Mouse (Mus musculus): ENCODE measurements at regions not wholly inside any gene's neighbourhood (a gene's known extent, or its start where the extent isn't known, plus 50 kb on each side); places are given as distances from the start of the nearest gene placed in this dataset.

DNA sequence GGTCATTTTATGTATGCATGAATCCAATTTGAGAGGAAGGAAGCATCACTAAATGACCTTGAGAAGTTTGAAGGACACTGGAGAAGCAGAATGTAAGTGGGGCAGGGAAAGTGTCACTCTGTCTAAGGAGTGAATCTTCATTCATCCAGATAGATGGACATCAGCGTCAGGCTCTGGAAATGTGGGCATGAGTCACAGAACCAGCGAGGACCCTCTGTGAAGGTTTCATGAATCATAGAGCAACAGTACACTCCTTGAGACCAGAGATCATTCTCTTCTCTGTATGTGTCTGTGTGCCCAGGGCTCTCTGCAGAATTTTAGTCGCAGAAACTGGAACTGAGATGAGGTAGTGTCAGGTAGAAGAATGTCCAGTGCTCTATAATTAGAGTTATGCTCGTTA, 62.4 kb upstream of the Lypd6 start:
- in situ Hi-C loops (cut with MboI; ENCODE audit: low pct_unique_long_range_greater_than_20kb), result no loop called here
- CTCF ChIA-PET, result interaction anchor here (1.3 kb wide), 1 partner anchor 9 kb away, joined by 3 read pairs; no protein-coding TSS in a partner anchor
- no peak for DNase-seq (ENCODE audit: low read depth, low spot score)

DNA sequence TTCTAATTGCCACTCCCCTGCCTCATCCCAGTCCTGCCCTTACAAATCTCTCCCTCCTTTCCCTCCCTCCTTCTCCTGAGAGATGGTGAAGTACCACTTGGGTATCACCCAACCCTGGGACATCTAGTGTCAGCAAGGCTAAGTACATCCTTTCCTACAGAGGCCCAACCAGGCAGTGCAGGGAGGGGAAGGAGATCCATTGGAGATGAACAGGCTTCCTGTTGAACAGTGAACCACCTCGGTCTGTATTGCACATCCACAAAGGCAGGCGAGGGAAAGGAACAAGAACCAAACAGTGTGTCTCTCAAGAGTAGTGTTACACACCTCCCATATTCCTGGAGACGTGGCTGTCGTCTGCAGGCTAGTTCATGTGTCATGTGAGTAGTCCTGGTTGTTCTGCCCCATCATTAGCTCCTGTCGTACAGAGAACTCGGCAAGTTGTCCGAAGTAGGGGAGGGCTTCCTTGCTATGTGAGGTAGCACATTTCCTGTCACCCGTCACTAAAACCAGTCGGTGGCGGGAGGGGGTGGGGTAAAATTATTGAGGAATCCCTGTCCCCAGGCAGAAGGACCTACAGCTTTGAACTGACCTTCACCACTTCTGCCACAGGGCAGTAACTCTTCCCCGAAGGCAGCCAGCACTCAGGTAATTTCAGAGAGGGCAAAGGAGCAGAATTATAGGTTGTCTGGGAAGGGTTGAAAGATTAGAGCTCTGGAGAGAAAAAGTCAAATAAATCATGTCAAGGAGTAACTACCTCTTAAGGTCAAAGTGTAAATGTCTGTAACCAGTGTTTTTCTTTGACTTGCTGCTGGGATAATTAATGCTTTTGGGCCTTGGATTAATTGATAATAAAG, 61.3 kb upstream of the Lypd6 start:
- POLR2A ChIA-PET, result no interaction called here
- TF ChIP-seq CTCF (IDR thresholded peaks at IDR 0.05), result no peak
- CTCF ChIA-PET, result no interaction called here
- DNase-seq (ENCODE audit: low read depth, low spot score), result no peak
- H3K27me3 ChIP-seq, result peaks cover 4% of the 10 kb centered on the region
- no peak for ATAC-seq
- in situ Hi-C loops (cut with MboI; ENCODE audit: low pct_unique_long_range_greater_than_20kb), result no loop called here

More for the DNA sequence above, 62.4 kb upstream of the Lypd6 start:
- POLR2A ChIA-PET, result no interaction called here
- ATAC-seq, result no peak
- no peak for TF ChIP-seq CTCF (IDR thresholded peaks at IDR 0.05)
- H3K27me3 ChIP-seq, result no peaks in the 10 kb centered on the region

DNA sequence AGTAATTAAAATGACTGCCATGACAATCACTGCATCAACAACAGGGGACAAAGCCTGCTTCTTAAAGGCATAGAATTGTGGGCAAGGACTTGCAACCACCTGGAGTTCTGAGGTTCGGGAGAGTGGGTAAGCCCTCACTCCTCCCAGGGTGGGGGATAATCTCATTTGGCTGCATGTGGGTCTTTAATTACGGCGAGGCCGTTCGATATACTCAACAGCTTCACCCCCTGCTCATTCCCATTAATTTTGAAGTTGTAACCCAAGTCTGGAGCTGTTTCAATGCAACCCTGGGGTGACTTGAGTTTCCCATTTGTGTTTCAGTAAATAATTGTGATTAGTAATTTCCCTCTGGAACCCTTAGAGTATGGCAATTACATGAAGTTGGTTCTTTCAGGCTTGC, 57.9 kb upstream of the Lypd6 start:
- ChIA-PET POLR2A (no interaction called here), CTCF (interaction anchor here (1.1 kb wide), 1 partner anchor 61 kb away, joined by 3 read pairs; no protein-coding TSS in a partner anchor)
- no peak for TF ChIP-seq CTCF (IDR thresholded peaks at IDR 0.05)
- ATAC-seq (no peak), DNase-seq (ENCODE audit: low read depth, low spot score) (no peak)
- in situ Hi-C loops (cut with MboI; ENCODE audit: low pct_unique_long_range_greater_than_20kb), result no loop called here
- H3K27me3 ChIP-seq, result peaks cover 4% of the 10 kb centered on the region

DNA sequence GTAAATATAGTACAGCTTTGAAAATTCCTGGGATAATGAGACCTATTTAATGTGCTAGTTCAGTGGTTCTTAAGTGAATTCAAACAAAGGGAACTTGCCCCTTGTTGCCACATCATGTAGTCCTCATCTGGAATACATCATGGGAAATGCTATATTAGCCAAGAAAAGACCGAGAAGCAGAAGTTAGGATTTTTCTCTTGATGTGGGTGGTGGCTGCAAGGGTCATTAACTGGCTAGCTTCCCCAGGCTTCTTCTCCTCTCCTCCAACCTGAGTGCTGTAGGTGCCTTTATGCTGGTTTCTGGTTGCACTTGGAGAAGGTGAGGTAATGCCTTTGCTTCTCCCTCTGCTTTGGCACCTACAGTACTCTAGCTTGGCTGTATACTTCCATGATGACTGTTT, 55.8 kb upstream of the Lypd6 start:
- ATAC-seq (no peak), DNase-seq (ENCODE audit: low read depth, low spot score) (no peak)
- CTCF ChIA-PET, result interaction anchor here (1.1 to 1.7 kb wide), 2 partner anchors 9 to 14 kb away, joined by 4 to 5 read pairs; no protein-coding TSS in a partner anchor
- TF ChIP-seq CTCF (IDR thresholded peaks at IDR 0.05), result no peak
- peaks cover 10% of the 10 kb centered on the region for H3K27me3 ChIP-seq
- in situ Hi-C loops (cut with MboI; ENCODE audit: low pct_unique_long_range_greater_than_20kb), result no loop called here
- POLR2A ChIA-PET, result no interaction called here

DNA sequence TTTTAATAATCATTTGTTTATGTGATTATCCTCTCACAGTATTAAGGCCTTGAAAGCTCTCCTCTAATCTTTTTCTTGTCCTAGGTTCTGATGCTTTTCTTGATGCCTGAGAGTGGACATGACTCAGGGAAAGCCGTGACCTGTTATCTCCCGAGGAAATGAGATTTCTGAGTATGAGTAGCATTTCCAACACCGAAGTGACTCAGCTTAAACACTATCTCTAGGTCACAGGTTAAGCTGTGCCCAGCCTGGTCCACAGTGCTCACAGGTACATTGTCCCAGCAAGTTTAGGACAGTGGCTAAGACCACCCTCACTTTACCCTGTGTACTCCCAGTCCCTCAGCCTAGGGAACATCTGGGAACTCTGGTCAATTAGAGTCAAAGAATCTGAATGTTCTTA, 53.9 kb upstream of the Lypd6 start:
- CTCF ChIA-PET, result interaction anchor here (1.4 kb wide), 1 partner anchor 13 kb away, joined by 4 read pairs; no protein-coding TSS in a partner anchor
- no peak for TF ChIP-seq CTCF (IDR thresholded peaks at IDR 0.05)
- peaks cover 10% of the 10 kb centered on the region for H3K27me3 ChIP-seq
- POLR2A ChIA-PET, result no interaction called here
- in situ Hi-C loops (cut with MboI; ENCODE audit: low pct_unique_long_range_greater_than_20kb), result no loop called here
- ATAC-seq, result no peak
- DNase-seq (ENCODE audit: low read depth, low spot score), result no peak

DNA sequence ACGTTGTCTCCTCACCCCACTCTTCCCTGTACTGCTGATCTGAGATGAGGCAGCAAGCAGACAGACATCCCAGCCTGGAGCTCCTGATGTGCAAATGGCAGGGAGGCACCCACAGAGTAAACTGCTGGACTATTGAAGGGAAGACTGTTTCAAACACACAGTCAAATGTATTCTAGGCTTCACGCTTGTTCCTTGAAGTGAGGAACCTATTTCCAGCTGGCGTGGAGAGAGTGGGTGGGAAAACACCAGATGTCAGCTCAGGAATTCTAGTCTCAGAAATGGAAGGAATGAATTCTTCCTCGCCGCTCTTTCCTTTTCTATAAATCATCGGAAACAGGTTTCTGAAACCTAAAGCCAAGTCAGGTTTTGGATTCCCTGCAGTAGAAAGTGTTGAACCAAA, 53.0 kb upstream of the Lypd6 start:
- in situ Hi-C loops (cut with MboI; ENCODE audit: low pct_unique_long_range_greater_than_20kb), result no loop called here
- DNase-seq (ENCODE audit: low read depth, low spot score) (no peak), ATAC-seq (no peak)
- ChIA-PET CTCF (interaction anchor here (1.2 kb wide), 1 partner anchor 10 kb away, joined by 3 read pairs; no protein-coding TSS in a partner anchor), POLR2A (no interaction called here)
- TF ChIP-seq CTCF (IDR thresholded peaks at IDR 0.05), result no peak
- peaks cover 10% of the 10 kb centered on the region for H3K27me3 ChIP-seq

DNA sequence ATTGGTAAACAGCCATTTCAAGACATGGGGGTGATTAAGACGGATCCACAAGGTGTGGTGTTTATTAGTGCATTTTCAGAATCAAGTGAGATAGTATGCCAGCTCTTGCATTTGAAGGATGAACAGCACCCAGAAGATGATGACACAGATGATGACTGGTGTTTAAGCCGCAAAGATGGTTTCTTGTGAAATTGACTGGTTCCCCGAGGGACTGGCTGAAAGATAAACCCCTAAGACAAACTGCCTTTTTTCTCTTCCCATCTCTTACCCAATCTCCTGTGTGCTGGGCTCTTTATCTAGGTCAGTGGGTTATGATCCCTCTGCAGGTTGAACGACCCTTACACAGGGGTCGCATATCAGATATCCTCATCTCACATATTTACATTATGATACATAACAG, 52.3 kb upstream of the Lypd6 start:
- in situ Hi-C loops (cut with MboI; ENCODE audit: low pct_unique_long_range_greater_than_20kb), result no loop called here
- no peak for ATAC-seq
- no peak for DNase-seq (ENCODE audit: low read depth, low spot score)
- ChIA-PET CTCF (interaction anchor here (1.2 kb wide), 1 partner anchor 10 kb away, joined by 3 read pairs; no protein-coding TSS in a partner anchor), POLR2A (no interaction called here)
- TF ChIP-seq CTCF (IDR thresholded peaks at IDR 0.05), result no peak
- peaks cover 10% of the 10 kb centered on the region for H3K27me3 ChIP-seq

DNA sequence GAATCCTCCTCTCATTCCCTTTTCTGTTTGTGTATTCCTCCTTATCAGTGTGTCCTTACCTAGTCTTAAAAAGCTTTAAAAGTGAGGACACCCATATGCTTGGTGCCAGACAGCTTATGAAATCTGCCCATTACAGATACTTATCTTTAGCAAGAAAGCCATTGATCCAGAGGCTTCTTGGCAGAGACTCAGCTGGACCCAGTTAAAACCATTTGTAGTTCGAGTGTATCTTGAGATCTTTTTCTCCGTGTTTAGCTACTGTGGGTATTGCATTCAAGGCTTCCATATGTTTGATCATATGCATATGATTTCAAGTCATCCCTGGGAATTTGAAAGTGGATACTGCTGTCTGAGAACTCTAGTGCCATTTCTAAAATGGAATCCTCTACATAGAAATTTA, 51.5 kb upstream of the Lypd6 start:
- TF ChIP-seq CTCF (IDR thresholded peaks at IDR 0.05), result no peak
- ATAC-seq (no peak), DNase-seq (ENCODE audit: low read depth, low spot score) (no peak)
- H3K27me3 ChIP-seq, result peaks cover 6% of the 10 kb centered on the region
- ChIA-PET CTCF (no interaction called here), POLR2A (interaction anchor here (1.0 kb wide), 1 partner anchor 8 kb away, joined by 3 read pairs; no protein-coding TSS in a partner anchor)
- in situ Hi-C loops (cut with MboI; ENCODE audit: low pct_unique_long_range_greater_than_20kb), result no loop called here

All from Patski (cell line).